Mouse (Mus musculus) C2C12 (cell line): ENCODE data around the gene Endov. TPM values are rescaled to one million over a fixed set of nuclear protein-coding genes. Genes with fewer than 3 reads are reported as not detected.

Experiments
- H3K27me3 ChIP-seq: one replicate; pipeline ENCODE4 v1.6.1; 2011; ENCODE audit not compliant: control insufficient read depth, insufficient read depth, insufficient read length
- H3K36me3 ChIP-seq: one replicate; pipeline ENCODE4 v1.6.1; 2011; ENCODE audit not compliant: control insufficient read depth, insufficient read depth
- H3K4me3 ChIP-seq: one replicate; pipeline ENCODE4 v1.5.1; 2011; ENCODE audit warnings: mild to moderate bottlenecking, control low read depth; ENCODE audit not compliant: poor library complexity, insufficient read depth, severe bottlenecking
- H3K79me2 ChIP-seq: one replicate; pipeline ENCODE4 v1.6.1; 2011; ENCODE audit not compliant: control insufficient read depth, insufficient read depth
- H3K79me3 ChIP-seq: one replicate; pipeline ENCODE4 v1.6.1; 2011; ENCODE audit warnings: low read depth, control low read depth
- H3ac ChIP-seq: one replicate; pipeline ENCODE3; 2011; ENCODE audit warnings: low read depth; ENCODE audit not compliant: control insufficient read depth, insufficient read length
- CEBPB ChIP-seq: IDR thresholded peaks from one replicate; pipeline ENCODE4 v1.6.1; 2011; ENCODE audit warnings: low read depth, mild to moderate bottlenecking, control low read depth, moderate library complexity
- CTCF ChIP-seq: IDR thresholded peaks from one replicate; pipeline ENCODE4 v1.5.1; 2011; ENCODE audit not compliant: control insufficient read depth, insufficient read depth, insufficient read length
- FOSL1 ChIP-seq: IDR thresholded peaks from one replicate; pipeline ENCODE4 v1.8.0; 2011; ENCODE audit warnings: mild to moderate bottlenecking, low read length; ENCODE audit not compliant: poor library complexity, insufficient read depth, severe bottlenecking
- MAX ChIP-seq: IDR thresholded peaks from one replicate; pipeline ENCODE4 v1.6.1; 2011; ENCODE audit warnings: mild to moderate bottlenecking, control low read depth
- MYOD1 ChIP-seq: IDR thresholded peaks from one replicate; pipeline ENCODE4 v1.6.1; 2011; ENCODE audit warnings: low read depth; ENCODE audit not compliant: control insufficient read depth, insufficient read length
- MYOG ChIP-seq: IDR thresholded peaks from one replicate; pipeline ENCODE4 v1.6.1; 2011; ENCODE audit not compliant: control insufficient read depth, insufficient read length; ENCODE audit errors: extremely low read depth
- USF1 ChIP-seq: IDR thresholded peaks from one replicate; pipeline ENCODE4 v1.6.1; 2011; ENCODE audit warnings: low read depth, mild to moderate bottlenecking, control low read depth, moderate library complexity
- long read RNA-seq, 2 experiments: library from polyadenylated mRNA; unstranded; transcript quantifications; one replicate each; pipeline ENCODE4 v2.0.0; 2019 to 2020
- polyA plus RNA-seq: library from polyadenylated mRNA; unstranded; fragments of >200 nt; fragmentation: generic; extraction: Trizol; gene quantifications from one replicate; pipeline ENCODE4 v1.2.1, GENCODE M21; 2012; ENCODE audit warnings: missing spikeins

The Endov gene
- 18.4 TPM for polyA plus RNA-seq
- long read RNA-seq, experiment 1, full-length matches to known transcripts: 5 of 9 reads
- long read RNA-seq, experiment 1, partial matches to known transcripts: 1 of 9 reads
- long read RNA-seq, experiment 1, other reads (novel, unspliced or antisense): 3 of 9 reads
- long read RNA-seq, experiment 2, full-length matches to known transcripts: 47 of 60 reads
- long read RNA-seq, experiment 2, partial matches to known transcripts: 1 of 60 reads
- long read RNA-seq, experiment 2, other reads (novel, unspliced or antisense): 12 of 60 reads

DNA sequence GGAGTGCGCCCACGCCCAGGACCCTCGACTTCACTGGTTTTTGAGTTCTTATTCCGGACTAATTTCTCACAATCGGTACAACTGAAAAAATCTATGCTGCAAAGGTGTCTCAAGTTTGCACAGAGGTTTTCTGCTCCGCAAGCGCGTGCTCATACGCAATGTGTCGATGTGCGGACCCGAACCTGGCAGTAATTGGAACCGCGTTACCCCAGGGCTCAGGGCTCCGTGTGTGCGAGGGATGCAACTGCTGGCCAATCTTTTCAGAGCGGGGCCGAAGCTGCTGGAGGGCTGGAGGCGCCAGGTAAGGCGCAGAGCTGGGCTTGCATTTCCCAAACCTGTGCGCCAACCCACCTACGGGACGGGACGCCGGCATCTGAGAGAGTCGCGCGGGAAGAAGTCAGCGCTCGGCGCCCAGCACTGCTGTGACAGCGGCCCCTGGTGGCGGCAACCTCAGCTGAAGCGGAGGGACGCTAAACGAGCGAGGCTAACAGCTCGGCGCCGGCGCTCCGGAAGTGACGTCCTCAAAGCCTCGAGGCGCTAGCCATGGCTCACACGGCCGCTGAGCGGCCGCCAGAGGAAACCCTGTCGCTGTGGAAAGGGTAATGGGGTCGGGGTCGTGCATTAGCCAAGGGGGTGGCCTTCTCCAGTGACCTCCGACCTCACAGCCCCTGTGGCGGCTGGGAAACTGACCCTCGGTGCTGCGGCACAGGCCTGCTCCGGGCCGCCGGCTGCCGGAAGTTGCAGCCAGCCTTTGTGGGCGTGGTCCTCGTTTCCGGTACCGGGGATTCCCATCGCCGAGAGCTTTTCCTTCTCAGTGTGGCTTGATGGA is at the start of gene Endov:
Endov (plus strand) TSS at position 487 of the 829 bp plus-strand sequence.
- Histone ChIP-seq H3K79me3 (peaks cover 13% of the 10 kb centered on the region), H3K4me3 (peak within 1 kb of the TSS; percentile 87), H3K27me3 (no peaks in the 10 kb centered on the region), H3K79me2 (peaks cover 42% of the 10 kb centered on the region), H3ac (peak within 1 kb of the TSS; percentile 95), H3K36me3 (peaks cover 31% of the 10 kb centered on the region)
- no peak for TF ChIP-seq MYOG
- peak; percentile 90 for TF ChIP-seq CTCF
- TF ChIP-seq MAX: peak; percentile 84
- TF ChIP-seq CEBPB: no peak

DNA sequence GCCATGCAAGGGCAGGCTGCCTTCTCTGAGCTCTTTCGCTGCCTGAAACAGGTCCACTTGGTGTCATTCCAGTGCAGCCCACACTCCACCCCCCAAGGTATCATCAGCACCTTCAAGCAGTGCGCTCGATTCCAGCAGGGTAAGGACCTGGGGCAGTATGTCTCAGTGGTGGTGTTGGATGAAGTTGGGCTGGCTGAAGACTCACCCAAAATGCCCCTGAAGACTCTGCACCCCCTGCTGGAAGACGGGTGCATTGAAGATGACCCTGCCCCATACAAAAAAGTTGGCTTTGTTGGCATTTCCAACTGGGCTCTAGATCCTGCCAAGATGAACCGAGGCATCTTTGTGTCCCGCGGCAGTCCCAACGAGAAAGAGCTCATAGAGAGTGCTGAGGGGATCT is 48.9 kb upstream of the Endov start:
- no peak overlapping the region for H3ac ChIP-seq
- H3K36me3 ChIP-seq: peaks cover 100% of the 10 kb centered on the region
- H3K4me3 ChIP-seq: no peak overlapping the region
- TF ChIP-seq MAX (no peak), CEBPB (no peak)
- H3K79me3 ChIP-seq: no peaks in the 10 kb centered on the region
- H3K79me2 ChIP-seq: no peaks in the 10 kb centered on the region
- no peaks in the 10 kb centered on the region for H3K27me3 ChIP-seq

DNA sequence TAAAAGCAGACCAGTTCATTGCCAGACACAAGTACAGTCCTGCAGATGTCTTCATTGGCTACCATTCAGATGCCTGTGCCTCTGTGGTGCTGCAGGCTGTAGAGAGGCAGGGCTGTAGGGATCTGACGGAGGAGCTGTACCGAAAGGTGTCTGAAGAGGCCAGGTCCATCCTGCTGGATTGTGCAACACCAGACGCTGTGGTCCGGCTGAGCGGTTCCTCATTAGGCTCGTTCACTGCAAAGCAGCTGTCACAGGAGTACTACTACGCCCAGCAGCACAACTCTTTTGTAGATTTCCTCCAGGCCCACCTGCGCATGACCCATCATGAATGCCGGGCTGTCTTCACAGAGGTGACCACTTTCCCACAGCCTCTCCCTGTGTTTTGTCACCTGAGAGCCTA is 47.7 kb upstream of the Endov start:
- Histone ChIP-seq H3K36me3 (peaks cover 99% of the 10 kb centered on the region), H3K79me3 (no peaks in the 10 kb centered on the region), H3ac (no peak overlapping the region), H3K27me3 (no peaks in the 10 kb centered on the region), H3K79me2 (no peaks in the 10 kb centered on the region), H3K4me3 (no peak overlapping the region)
- TF ChIP-seq FOSL1 (no peak), USF1 (no peak), MYOD1 (no peak), CTCF (no peak), CEBPB (no peak), MAX (no peak), MYOG (no peak)

DNA sequence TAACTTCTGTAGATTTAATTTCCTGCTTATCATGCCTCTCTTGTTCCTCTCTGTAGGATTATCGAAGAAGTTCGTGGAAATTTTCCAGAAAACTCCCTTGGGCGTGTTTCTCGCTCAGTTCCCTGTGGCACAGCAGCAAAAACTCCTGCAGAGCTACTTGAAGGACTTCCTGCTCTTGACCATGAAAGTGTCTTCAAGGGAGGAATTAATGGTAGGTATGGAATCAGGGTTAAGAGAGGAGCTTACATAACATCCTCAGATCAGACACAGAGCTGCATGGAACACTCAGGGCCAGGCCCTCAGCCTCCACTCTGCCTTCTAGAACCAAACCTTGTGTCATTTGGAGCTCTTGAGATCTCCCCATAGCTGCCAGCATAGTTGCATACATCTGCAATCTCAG is 35.0 kb upstream of the Endov start:
- no peaks in the 10 kb centered on the region for H3K79me2 ChIP-seq
- H3K36me3 ChIP-seq: peaks cover 91% of the 10 kb centered on the region
- no peaks in the 10 kb centered on the region for H3K27me3 ChIP-seq
- no peaks in the 10 kb centered on the region for H3K79me3 ChIP-seq
- no peak for TF ChIP-seq MYOD1
- TF ChIP-seq CTCF: no peak
- no peak for TF ChIP-seq MYOG
- no peak for TF ChIP-seq MAX
- no peak for TF ChIP-seq USF1
- no peak for TF ChIP-seq CEBPB
- H3ac ChIP-seq: no peak overlapping the region
- no peak overlapping the region for H3K4me3 ChIP-seq

DNA sequence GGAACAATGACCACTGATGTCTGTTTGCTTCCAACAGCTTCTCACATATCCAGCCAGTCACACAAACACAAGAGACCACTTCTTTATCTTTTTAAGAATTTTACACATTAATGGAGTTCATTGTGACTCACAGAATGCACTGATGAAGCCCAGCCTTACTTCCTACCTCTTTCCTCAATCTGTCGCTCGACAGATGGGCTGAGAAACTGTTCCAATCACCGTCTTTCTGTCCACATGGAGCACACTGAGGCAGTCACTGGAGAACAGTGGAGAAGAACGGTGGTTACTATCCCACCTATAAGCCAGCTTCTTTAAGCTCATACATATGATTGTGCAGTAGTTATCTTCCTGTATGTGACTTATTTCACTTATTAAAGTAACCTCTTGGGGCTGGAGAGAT is 13.3 kb upstream of the Endov start:
- TF ChIP-seq MYOD1: no peak
- no peak for TF ChIP-seq MAX
- TF ChIP-seq USF1: no peak
- no peak for TF ChIP-seq FOSL1
- TF ChIP-seq CTCF: no peak
- no peak for TF ChIP-seq MYOG
- TF ChIP-seq CEBPB: no peak
- H3K4me3 ChIP-seq: no peak overlapping the region
- no peaks in the 10 kb centered on the region for H3K27me3 ChIP-seq
- peaks cover 96% of the 10 kb centered on the region for H3K36me3 ChIP-seq
- no peaks in the 10 kb centered on the region for H3K79me3 ChIP-seq
- no peaks in the 10 kb centered on the region for H3K79me2 ChIP-seq
- no peak overlapping the region for H3ac ChIP-seq

DNA sequence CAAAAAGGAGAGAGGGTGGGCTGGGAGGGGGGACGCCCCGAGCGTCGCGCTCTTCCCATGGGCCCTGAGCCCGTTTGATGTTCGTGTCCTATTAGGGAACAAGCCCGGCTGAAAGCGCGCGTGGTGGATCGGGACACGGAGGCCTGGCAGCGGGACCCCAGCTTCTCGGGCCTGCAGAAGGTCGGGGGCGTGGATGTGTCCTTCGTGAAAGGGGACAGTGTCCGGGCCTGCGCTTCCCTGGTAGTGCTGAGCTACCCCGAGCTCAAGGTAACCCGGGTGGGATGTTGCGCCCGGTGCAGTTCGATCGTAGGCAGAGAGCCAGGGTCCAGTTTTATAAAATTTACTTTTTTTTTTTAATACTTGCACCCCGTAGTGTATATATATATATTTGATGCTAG is 542 bp downstream of the Endov start:
- Histone ChIP-seq H3K4me3 (peak overlapping the region; percentile 87), H3ac (peak overlapping the region; percentile 95), H3K79me3 (peaks cover 13% of the 10 kb centered on the region), H3K36me3 (peaks cover 24% of the 10 kb centered on the region), H3K79me2 (peaks cover 42% of the 10 kb centered on the region), H3K27me3 (no peaks in the 10 kb centered on the region)
- TF ChIP-seq MYOD1: no peak
- TF ChIP-seq MYOG: no peak
- no peak for TF ChIP-seq CEBPB
- TF ChIP-seq CTCF: no peak
- TF ChIP-seq MAX: no peak
- no peak for TF ChIP-seq USF1
- no peak for TF ChIP-seq FOSL1
